Mouse (Mus musculus): Measurements from ENCODE around the gene Cts8. TPM values are rescaled to one million over a fixed set of nuclear protein-coding genes. Genes with fewer than 3 reads are reported as not detected.

The Cts8 gene
- polyA plus RNA-seq (2012; ENCODE audit: low replicate concordance): not detected in 2 replicates

GRCm38 (mm10) chr13:61255258-61255657, at the start of gene Cts8:
Gene Cts8 (minus strand): TSS chr13:61255358.

GRCm38 (mm10) chr13:61288739-61289138, 33.6 kb upstream of the Cts8 start, which contains the start of gene Gm49398:
Gene Gm49398 (minus strand): TSS chr13:61288839.

GRCm38 (mm10) chr13:61203310-61203709, 51.8 kb downstream of the Cts8 start, which contains the start of gene Cts6:
Gene Cts6 (minus strand): TSS chr13:61203410.

Other genes starting within 250 kb of the Cts8 start
- gene Ctsj, start 249.4 kb downstream of the Cts8 start, polyA plus RNA-seq (2012; ENCODE audit: low replicate concordance): not detected in 2 replicates
- gene Ctsq, start 214.7 kb downstream of the Cts8 start, polyA plus RNA-seq (2012; ENCODE audit: low replicate concordance): not detected in 2 replicates
- not detected in 2 replicates for gene Ctsr, start 91.1 kb downstream of the Cts8 start, polyA plus RNA-seq (2012; ENCODE audit: low replicate concordance)
- gene Cts6, start 51.9 kb downstream of the Cts8 start, polyA plus RNA-seq (2012; ENCODE audit: low replicate concordance): not detected in 2 replicates
- not detected in 2 replicates for gene Gm49398, start 33.5 kb upstream of the Cts8 start, polyA plus RNA-seq (2012; ENCODE audit: low replicate concordance)
- not detected in 2 replicates for gene Cts7, start 102.8 kb upstream of the Cts8 start, polyA plus RNA-seq (2012; ENCODE audit: low replicate concordance)

Data from hematopoietic multipotent progenitor cell, adult 10-12 weeks (in vitro differentiated cells).